Mouse (Mus musculus) heart, adult 2 months (tissue): ENCODE measurements around the gene Fli1. TPM values are rescaled to one million over a fixed set of nuclear protein-coding genes. Genes with fewer than 3 reads are reported as not detected.

Experiments
- DNase-seq, 2 experiments: peaks; one replicate each; pipeline ENCODE4 v3.0.0; 2021
- H3K27ac ChIP-seq: fragments of 200-600 bp; 2 replicates; pipeline ENCODE4 v1.8.1; 2022
- H3K27me3 ChIP-seq: fragments of 200-500 bp; 2 replicates; pipeline ENCODE4 v1.6.1; 2012; ENCODE audit warnings: mild to moderate bottlenecking, low read length, inconsistent platforms, mixed read lengths; ENCODE audit not compliant: control insufficient read depth, insufficient read depth
- H3K36me3 ChIP-seq: fragments of 200-500 bp; 2 replicates; pipeline ENCODE4 v1.6.1; 2012; ENCODE audit warnings: low read length, inconsistent platforms; ENCODE audit not compliant: control insufficient read depth, insufficient read depth
- H3K4me1 ChIP-seq: fragments of 200-500 bp; 2 replicates; pipeline ENCODE4 v1.6.1; 2011; ENCODE audit warnings: low read length; ENCODE audit not compliant: control insufficient read depth, insufficient read depth
- H3K4me3 ChIP-seq: fragments of 200-600 bp; 2 replicates; pipeline ENCODE4 v1.8.1; 2022
- H3K79me2 ChIP-seq: fragments of 200-500 bp; replicated peaks from 2 replicates; pipeline ENCODE4 v1.6.1; 2012; ENCODE audit warnings: mild to moderate bottlenecking, inconsistent platforms, low read length, moderate library complexity, mixed read lengths; ENCODE audit not compliant: control insufficient read depth, insufficient read depth
- H3K9ac ChIP-seq: fragments of 200-500 bp; 2 replicates; pipeline ENCODE4 v1.6.1; 2012; ENCODE audit warnings: low read depth, mild to moderate bottlenecking, control low read depth, inconsistent platforms, low read length, mixed read lengths
- CTCF ChIP-seq: fragments of 200-600 bp; IDR thresholded peaks from 2 replicates; pipeline ENCODE4 v1.8.1; 2022; ENCODE audit warnings: antibody characterized with exemption, mild to moderate bottlenecking, moderate library complexity
- EP300 ChIP-seq: fragments of 200-500 bp; IDR thresholded peaks from 2 replicates; pipeline ENCODE4 v1.6.1; 2011; ENCODE audit warnings: low read depth, low read length, control low read depth; ENCODE audit not compliant: insufficient read depth
- POLR2A ChIP-seq: fragments of 200-500 bp; IDR thresholded peaks from 2 replicates; pipeline ENCODE4 v1.6.1; 2011; ENCODE audit warnings: mild to moderate bottlenecking, low read depth, low read length, control low read depth; ENCODE audit not compliant: insufficient read depth
- WGBS: fragments of 180-500 bp; shearing (Covaris S2); methylation state at CpG from one replicate; pipeline ENCODE4 v1.1.7; 2018; 5-methylcytosine and 5-hydroxymethylcytosine counted together
- intact Hi-C: fragments of 180-260 bp; cut with DNase I; formaldehyde crosslinking; loops from one replicate; pipeline ENCODE4 v1.15.1; 2025
- polyA plus RNA-seq: library from polyadenylated mRNA; depleted of rRNA; stranded (reverse); fragments of >200 nt; gene quantifications from 2 replicates; pipeline ENCODE4 v1.2.3, GENCODE M21; 2012
- total RNA-seq, 2 experiments: library from RNA; stranded (reverse); gene quantifications; 2 replicates each; pipeline ENCODE4 v1.2.3; 2021

The Fli1 gene
- total and polyA plus RNA-seq, 3 experiments: 14.9 to 28.2 (median 23.5) TPM

- TF ChIP-seq CTCF (peak; percentile 45), POLR2A (no peak)
- H3K27me3 ChIP-seq: no peaks in the 10 kb centered on the region
- intact Hi-C loops: no loop called here
These were observed 122.0 kb downstream of the Fli1 start for GRCm38 (mm10) chr9:32420711-32421110.

GRCm38 (mm10) chr9:32417466-32418116 is 125.1 kb downstream of the Fli1 start:
- H3K4me1 ChIP-seq: no peaks in the 10 kb centered on the region; the same call in none of the 2 replicates
- H3K27ac ChIP-seq: no peak overlapping the region
- H3K9ac ChIP-seq: no peak overlapping the region
- TF ChIP-seq EP300: no peak
- no peak for TF ChIP-seq CTCF
- no peak for TF ChIP-seq POLR2A
- no peak for DNase-seq
- 50% methylated on average over 8 of the region's 8 CpGs for WGBS
- H3K27me3 ChIP-seq: no peaks in the 10 kb centered on the region
- no peaks in the 10 kb centered on the region for H3K79me2 ChIP-seq
- intact Hi-C loops: no loop called here
- H3K36me3 ChIP-seq: no peaks in the 10 kb centered on the region
- no peak overlapping the region for H3K4me3 ChIP-seq

More at GRCm38 (mm10) chr9:32420711-32421110, 122.0 kb downstream of the Fli1 start:
- H3K4me1 ChIP-seq: 0 out of 2 replicates have a peak, but pooled peaks cover 2% of the 10 kb centered on the region
- no peak overlapping the region for H3K9ac ChIP-seq
- no peaks in the 10 kb centered on the region for H3K79me2 ChIP-seq
- no peak for DNase-seq
- no peak overlapping the region for H3K27ac ChIP-seq
- peaks cover 7% of the 10 kb centered on the region for H3K36me3 ChIP-seq
- H3K4me3 ChIP-seq: no peak overlapping the region

- TF ChIP-seq CTCF: no peak
- no peak for TF ChIP-seq POLR2A
- TF ChIP-seq EP300: no peak
- intact Hi-C loops: no loop called here
These were observed 126.7 kb downstream of the Fli1 start for GRCm38 (mm10) chr9:32415952-32416351.

GRCm38 (mm10) chr9:32414956-32415355 is 127.7 kb downstream of the Fli1 start:
- no peak for DNase-seq
- intact Hi-C loops: no loop called here
- no peaks in the 10 kb centered on the region for H3K36me3 ChIP-seq
- H3K27ac ChIP-seq: no peak overlapping the region
- no peak overlapping the region for H3K4me3 ChIP-seq
- H3K79me2 ChIP-seq: no peaks in the 10 kb centered on the region
- no peaks in the 10 kb centered on the region; the same call in none of the 2 replicates for H3K4me1 ChIP-seq
- TF ChIP-seq EP300: no peak
- TF ChIP-seq CTCF: no peak
- no peak for TF ChIP-seq POLR2A
- H3K27me3 ChIP-seq: no peaks in the 10 kb centered on the region
- 71% methylated on average over 1 of the region's 1 CpGs for WGBS
- H3K9ac ChIP-seq: no peak overlapping the region

More at GRCm38 (mm10) chr9:32415952-32416351, 126.7 kb downstream of the Fli1 start:
- H3K9ac ChIP-seq: no peak overlapping the region
- DNase-seq: no peak
- no peaks in the 10 kb centered on the region for H3K36me3 ChIP-seq
- no peaks in the 10 kb centered on the region for H3K79me2 ChIP-seq
- H3K27ac ChIP-seq: no peak overlapping the region
- 83% methylated on average over 3 of the region's 3 CpGs for WGBS
- H3K27me3 ChIP-seq: no peaks in the 10 kb centered on the region
- no peaks in the 10 kb centered on the region; the same call in none of the 2 replicates for H3K4me1 ChIP-seq
- no peak overlapping the region for H3K4me3 ChIP-seq

- 63% methylated on average over 10 of the region's 10 CpGs for WGBS
- Histone ChIP-seq H3K79me2 (no peaks in the 10 kb centered on the region), H3K27ac (no peak overlapping the region), H3K27me3 (no peaks in the 10 kb centered on the region), H3K36me3 (no peaks in the 10 kb centered on the region), H3K4me3 (no peak overlapping the region), H3K4me1 (peaks cover under 1% of the 10 kb centered on the region), H3K9ac (no peak overlapping the region)
- intact Hi-C loops: no loop called here
- no peak for DNase-seq
- TF ChIP-seq EP300: no peak
- TF ChIP-seq CTCF: no peak
- no peak for TF ChIP-seq POLR2A
These were observed 129.7 kb downstream of the Fli1 start for GRCm38 (mm10) chr9:32412836-32413580.

- H3K36me3 ChIP-seq: no peaks in the 10 kb centered on the region
- H3K27ac ChIP-seq: no peak overlapping the region
- WGBS: 85% methylated on average over 5 of the region's 5 CpGs
- H3K27me3 ChIP-seq: no peaks in the 10 kb centered on the region
- H3K4me1 ChIP-seq: peaks cover 2% of the 10 kb centered on the region
- H3K4me3 ChIP-seq: no peak overlapping the region
- no peak for TF ChIP-seq EP300
- no peak for TF ChIP-seq CTCF
- TF ChIP-seq POLR2A: no peak
- H3K79me2 ChIP-seq: no peaks in the 10 kb centered on the region
- no peak for DNase-seq
- H3K9ac ChIP-seq: no peak overlapping the region
- intact Hi-C loops: no loop called here
These were observed 131.2 kb downstream of the Fli1 start for GRCm38 (mm10) chr9:32411507-32411906.
